Mouse (Mus musculus): ENCODE measurements around the gene Parp6.

Gene Parp6

DNA sequence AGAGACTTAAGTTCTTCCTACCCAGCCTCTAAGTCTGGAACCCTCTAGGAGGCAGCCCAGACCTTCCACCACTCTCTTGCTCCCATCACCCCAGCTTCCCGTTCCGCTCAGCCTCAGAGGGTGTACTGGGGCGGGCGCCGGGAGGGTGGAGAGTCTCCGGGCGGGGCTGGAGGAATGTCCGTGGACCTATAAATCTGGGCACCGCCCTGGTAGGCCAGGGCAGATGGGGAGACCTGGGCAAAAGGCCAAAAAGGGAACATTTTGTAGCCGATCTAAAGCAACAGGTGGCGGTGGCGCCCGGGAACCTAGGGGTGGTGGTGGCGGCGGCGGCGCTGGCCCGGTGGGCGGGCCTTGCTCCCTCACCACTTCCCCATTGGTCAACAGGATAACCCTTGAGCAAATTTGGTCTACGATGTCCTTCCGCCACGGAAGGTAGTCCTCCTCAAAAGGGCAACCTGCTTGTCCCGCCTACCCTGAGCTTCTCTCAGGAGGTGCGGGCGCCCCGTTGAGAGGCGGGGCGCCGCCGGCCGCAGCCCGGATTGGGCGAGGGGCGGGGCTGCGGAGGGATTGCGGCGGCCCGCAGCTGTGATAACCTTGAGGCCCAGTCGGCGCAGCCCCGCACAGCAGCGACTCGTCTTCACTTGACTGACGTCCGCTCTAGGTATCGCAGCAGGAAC is 39.0 kb downstream of the Parp6 start, which contains the start of gene Pkm:
Pkm (plus strand) TSS at position 411 of the 677 bp plus-strand sequence.
- DNase-seq (ENCODE audit: low read depth, low spot score), result peak; percentile 98

DNA sequence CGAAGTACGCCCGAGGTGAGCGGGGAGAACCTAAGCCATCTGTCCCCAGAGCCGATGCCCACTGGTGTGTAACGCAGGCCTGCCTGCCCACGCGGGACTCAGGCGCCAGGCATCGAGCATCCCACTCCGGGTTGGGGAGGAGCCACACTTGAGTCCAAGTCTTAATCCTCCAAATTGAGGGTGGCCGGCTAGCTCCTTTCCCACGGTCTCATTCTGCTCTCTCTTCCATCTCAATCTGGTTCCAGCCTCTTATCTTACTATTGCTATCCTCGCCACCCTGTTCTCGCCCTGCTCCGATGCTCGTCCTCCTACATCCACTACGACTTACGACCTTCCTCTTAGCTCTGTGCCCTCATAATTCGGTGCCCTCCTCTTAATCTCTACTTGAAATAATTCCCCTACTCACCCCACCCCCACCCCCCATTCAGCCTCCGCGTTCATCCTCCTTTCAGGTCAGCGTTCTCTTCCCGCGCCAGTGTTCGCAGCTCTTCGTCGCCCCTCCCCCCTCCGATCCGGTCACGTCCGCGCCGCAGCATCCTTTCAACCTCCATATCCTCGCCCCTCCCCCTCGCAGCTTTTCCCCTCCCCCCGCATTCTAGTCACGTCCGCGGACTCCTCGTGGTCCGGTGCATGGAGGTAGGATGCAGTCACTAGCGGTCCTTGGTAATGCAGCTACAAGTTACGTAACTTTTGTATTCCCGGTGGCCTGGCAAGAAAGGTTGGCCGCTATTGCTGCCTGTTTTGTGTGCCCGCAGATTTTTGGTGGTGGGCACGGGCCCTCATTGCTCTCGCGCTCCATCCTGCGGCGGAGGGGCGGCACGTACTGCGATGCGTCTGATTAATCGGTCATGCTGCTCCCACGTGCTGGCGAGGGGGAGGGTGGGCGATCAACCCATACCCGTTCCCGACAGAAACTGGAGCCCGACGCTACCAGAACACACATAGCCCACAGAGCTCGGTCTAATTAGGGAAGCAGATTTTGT is 39.8 kb downstream of the Parp6 start:
- peak; percentile 75 for DNase-seq (ENCODE audit: low read depth, low spot score)

DNA sequence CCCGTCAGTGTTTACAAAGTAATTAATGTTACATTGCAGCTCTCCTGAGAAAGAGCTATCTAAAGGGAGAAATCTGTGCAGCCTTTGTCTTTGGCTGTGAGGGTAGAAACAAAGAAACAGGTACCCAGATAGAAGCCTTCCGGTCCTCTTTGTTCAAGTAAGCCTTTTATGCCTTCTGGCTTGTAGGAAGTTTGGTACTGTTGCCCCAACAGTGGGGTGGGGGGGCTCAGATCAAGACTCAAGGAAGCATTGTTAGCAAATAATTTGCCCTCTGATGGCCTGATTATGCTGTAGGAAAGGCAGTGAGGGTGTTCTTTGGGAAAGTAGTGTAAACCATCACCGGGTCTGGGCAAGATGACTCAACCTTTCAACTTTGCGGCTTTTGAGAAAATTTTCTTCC is 41.1 kb downstream of the Parp6 start:
- DNase-seq (ENCODE audit: low read depth, low spot score), result no peak

DNA sequence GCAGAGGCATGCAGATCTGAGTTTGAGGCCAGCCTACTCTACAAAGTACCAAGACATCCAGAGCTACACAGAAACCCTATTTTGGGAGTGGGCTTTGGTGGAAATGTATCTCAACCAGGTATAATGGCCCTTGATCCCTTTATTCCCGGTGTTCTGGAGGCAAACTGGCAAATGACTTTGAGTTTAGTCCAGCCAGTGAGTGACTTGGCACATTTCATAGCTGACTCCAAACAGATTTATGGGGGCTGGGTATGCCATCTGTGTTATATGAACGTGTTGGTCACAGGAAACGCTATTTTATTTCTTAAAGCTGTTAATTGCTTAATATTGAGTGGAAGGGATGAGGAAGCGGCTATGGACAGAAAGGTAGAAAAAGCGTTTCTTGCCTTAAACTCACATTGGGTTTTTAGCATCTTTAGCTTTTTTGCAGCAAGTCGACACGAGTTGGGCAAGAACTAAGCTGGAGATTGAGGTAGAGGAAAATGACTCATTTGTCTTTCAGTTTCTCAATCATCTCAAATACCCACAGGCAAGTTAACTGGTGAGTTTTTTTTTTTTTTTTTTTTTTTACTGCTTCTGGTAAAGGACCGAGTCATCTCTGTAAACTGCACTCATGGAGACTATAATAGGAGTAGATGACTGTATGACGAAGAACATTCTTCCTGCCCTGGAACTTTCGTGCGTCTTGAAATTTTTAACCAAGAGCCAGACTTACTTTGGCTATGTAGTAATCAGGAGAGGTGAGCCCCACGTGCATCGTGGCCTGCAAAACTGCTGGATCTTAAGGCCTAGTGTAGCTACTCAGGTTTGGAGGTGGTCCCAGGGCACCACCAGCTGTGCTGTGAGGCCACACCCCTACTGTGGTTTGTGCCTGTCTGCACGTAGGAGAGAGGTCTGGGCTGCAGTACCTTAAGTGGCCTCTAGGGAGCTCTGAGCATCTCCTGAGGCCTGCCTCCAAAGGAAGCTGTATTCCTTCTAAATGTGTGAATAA is 42.2 kb downstream of the Parp6 start:
- peak; percentile 87 for DNase-seq (ENCODE audit: low read depth, low spot score)

DNA sequence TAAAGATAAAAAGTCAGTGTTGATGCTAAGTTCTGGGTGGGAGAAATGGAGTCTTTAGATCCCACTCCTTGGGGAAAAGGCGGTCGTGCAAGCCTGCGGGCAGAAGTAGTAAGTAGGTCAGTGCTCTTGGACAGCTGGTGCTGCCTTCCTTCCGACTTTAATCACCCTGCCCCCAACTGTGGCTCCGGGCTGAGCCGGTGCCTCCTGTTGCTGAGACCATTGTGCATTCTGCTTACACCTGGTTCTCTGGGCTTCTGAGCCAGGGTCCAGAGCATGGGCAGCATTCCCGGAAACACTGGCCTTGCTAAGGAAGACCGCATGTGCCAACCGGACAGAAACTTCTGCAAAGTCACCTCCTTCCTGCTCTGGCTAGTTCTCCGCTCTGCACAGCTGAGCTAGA is 43.3 kb downstream of the Parp6 start:
- no peak for DNase-seq (ENCODE audit: low read depth, low spot score)

DNA sequence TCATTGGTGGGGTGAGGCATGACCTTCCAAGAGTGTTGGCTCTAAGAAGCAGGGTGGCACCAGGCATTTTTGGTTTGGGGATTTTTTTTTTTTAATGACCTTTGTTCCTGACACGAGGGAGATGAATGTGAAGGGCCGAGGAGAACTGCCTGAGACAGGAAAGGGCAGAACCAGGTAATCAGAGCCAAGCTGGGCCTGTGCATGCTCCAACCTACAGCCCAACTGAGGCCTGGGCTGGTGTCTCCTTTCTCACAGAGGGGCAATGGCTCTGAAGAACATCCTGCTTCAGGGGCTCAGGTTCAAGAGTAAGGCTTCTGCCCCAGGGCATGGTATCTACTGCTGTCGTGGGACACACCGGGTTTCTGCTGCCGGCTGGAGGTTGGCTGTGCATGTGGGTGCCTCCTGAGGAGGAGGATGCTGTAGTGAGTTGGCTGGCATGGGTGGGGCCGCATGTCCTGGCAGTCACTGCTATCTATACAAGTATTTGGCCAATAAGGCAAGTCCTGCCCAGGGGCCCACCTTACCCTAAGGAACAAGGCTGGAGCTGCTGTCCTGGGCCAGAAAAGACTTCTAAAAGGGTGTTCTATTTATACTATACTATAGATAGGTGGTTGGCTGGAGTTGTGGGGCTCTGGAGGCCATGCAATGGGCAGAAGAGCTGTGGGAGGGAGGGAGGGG is 44.4 kb downstream of the Parp6 start:
- no peak for DNase-seq (ENCODE audit: low read depth, low spot score)

DNA sequence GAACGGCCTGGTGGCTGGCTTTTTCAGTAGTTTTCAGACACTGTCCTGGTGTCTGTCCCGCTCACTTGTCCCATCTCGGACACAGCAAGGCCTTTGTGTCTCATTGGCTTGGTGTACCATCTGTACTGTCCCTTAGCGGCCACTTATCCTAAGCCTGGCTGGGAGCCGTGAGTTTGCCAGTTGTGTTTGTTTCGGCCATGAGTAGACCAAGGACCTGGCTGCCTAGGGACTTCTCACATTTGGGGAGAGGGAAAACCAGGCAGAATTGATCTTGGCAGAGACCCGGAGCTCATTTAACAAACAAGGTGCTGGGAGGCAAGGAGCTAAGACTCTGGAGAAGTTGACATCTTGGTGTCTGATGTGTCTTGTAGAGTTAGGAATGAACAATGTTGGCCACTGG is 46.1 kb downstream of the Parp6 start:
- DNase-seq (ENCODE audit: low read depth, low spot score), result no peak

DNA sequence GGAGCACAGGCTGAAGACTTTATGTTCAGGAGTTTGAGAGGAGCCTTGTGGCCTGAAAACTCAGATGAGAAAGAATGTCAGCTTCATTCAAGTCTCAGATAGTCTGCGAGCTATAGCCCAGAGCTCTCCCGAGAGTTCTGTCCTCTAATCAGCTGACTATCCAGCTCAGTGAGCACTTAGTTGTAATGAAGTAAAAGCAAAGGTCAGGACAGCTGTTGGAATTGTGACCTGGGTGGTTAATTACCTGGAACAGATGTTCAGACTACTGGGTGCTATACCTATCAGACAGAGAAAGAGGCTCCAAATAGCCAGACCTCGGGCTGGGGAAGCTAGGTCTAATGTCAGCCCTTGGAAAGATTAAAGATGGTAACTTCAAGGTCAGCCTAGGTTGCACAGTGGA is 46.9 kb downstream of the Parp6 start:
- no peak for DNase-seq (ENCODE audit: low read depth, low spot score)

DNA sequence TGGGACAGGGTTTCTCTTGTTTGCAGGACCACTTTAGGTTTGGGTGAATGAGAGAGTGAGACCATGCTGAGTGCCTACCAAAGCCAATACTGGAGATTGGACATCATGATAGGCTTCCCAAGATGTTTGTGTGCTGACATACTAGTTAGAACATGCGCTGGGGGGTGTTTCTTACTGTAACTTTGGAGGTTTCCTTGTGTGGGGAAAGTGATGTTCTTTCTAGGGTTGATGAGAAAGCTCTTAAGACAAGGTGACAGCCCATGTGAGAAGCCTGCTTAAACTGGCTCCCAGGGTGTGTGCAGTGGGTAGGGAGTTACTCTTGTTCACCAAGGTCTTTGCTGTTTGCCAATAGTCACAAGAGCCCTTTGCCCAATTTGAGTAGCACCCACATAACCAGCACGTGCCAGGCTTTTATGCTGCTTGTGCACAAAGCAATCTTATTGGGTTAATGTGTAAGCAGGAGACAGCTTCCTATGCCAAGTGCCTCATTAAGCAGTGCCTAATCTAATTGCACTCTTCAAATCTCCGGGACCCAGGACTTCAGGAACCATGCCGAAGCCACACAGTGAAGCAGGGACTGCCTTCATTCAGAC is 47.7 kb downstream of the Parp6 start:
- DNase-seq (ENCODE audit: low read depth, low spot score), result no peak

DNA sequence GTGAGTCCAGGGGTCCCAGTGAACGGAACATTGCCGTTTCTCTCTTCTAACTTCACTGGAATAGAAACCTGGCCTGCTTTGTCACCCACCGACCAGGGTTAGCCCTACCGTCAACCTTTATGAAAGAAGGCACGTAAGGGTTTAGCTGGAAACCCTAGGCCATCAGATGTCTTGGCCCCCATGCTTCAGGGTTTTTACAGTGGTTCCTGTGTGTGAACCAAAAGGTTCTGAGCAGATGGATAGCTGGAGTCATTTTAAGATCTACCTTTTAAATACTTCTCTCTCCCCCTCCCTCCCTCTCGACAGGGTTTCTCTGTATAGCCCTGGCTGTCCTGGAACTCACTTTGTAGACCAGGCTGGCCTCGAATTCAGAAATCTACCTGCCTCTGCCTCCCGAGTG is 48.9 kb downstream of the Parp6 start:
- DNase-seq (ENCODE audit: low read depth, low spot score), result no peak

DNA sequence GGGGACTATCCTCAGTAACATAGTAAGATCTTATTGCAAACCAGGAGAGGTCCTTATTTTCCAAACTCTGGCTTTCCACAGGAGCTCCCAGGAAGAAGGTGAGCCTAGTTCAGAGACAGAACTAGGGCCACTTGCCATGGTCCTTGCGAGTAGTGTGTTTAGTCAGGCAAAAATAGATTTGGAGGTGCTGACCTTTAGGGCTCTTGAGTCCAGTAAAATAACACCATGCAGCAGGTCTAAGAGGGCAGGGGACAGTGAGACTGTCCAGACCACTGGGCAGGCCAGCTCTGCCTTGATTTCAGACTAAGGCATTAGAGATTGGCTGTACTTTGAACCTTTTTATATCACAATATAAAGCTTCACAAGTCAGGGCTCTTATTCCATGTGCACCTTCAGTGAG is 49.7 kb downstream of the Parp6 start:
- no peak for DNase-seq (ENCODE audit: low read depth, low spot score)

DNA sequence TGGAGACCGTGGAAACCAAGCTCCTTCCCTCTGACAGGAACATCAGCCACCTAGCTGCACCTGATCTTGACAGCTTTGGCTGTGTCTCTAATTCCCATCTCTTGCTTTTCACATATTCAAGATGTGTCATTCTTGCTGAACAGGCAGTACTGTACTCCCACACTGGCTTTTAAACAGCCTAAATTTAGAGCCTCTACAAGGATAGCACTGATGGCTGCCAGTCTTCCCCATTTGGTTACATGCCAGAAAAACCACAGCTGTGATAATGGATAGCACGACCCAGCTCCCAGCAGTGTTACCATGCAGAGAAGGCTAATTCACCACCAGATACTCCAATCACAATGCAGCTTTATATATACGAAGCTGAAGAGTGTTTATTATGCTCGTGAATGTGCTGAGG is 50.2 kb downstream of the Parp6 start:
- no peak for DNase-seq (ENCODE audit: low read depth, low spot score)

DNA sequence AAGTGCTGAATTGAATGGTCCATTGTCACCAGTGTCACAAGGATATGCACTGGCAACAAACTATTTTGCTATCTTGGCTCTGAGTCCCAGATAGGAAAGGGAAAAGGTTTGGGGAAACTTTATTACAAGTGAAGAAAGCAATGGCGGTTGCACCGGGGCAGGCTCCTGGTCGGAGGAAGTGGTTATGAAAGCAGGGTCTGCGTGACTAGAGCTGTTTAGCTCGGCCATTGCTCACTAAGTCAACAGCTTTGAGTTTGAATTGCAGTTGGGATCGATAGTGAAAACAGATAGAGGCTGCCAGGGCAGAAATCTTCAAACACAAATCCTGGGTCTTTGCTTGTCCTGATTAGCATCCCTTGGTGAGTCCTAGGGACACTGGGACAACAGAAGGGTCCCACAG is 50.8 kb downstream of the Parp6 start:
- no peak for DNase-seq (ENCODE audit: low read depth, low spot score)

DNA sequence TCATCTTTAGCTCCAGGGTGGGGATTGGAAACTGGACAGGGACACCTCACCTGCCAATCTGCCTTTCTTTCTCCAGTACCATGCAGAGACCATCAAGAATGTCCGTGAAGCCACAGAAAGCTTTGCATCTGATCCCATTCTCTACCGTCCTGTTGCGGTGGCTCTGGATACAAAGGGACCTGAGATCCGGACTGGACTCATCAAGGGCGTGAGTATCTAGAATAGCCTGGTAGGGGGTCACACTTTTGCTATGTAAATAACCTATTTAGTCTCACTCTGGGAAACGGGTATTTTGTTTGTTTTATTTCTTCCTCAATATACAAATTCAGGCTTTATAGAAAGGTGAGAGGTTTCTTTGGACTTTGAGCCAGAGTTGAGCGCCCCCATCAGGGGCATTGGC is 51.4 kb downstream of the Parp6 start:
- DNase-seq (ENCODE audit: low read depth, low spot score), result no peak

DNA sequence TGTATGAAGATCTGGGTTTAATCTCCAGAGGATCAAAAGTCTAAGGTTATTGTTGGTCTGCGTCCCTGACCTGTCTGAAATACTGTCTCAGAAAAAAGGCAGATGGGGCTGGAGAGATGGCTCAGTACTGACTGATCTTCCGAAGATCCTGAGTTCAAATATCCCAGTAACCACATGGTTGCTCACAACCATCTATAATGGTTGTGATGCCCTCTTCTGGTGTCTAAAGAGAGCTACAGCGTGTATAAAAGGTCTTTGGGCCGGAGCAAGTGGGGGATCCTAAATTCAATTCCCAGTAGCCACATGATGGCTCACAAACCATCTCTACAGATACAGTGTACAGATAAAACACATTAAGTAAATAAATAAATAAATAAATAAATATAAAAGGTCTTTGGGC is 52.1 kb downstream of the Parp6 start:
- no peak for DNase-seq (ENCODE audit: low read depth, low spot score)

DNA sequence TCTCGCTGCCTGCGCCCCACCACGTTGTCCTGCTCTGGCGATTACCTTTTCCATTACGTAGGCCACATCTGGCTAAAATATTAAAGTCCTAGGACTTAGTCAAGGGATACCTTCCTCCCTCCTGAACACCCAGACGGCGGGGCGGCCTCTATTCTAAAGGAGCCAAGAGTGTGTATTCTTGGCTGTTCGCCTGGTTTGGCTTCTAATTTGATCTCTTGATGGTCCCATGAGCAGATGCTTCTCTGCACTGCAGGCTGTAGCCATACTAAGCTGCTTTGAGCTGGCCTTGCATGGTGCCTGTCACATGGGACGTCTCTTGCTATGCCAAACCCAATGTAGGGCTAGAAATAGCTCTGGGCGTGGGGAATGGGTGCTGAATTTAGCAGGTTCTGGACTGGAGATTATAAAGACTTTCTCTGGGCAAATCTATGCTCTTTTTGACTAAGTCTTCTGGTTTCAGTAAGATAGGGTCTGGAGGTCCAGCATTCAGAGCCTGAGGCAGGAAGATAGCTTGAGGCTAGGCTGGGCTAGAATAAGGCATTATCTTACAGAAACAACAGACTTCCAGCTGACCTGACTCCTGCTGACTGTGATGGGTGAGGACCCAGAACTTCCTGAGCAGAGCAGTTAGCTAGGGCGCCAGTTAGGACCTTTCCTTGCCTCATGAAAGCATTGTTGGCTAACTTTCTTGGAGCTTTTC is 55.3 kb downstream of the Parp6 start:
- no peak for DNase-seq (ENCODE audit: low read depth, low spot score)

DNA sequence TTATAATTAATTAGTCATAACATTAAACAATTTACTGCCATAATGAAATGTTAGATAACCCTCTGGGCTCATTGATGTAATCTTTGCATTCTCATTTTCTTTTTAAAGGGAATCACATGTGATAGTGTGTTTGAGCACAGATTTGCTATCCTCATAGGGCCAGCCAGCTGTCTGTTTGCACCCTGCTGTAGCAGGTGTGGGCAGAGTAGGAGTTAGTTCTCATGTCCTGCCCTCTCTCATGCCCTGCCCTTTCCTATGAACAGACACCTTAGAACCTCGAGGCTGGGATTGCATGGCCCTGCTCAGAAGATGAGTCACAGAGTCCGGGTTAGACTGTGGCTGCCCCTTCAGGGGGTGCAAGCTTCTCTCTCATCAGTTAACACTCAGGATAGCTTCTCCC is 56.3 kb downstream of the Parp6 start:
- DNase-seq (ENCODE audit: low read depth, low spot score), result no peak

DNA sequence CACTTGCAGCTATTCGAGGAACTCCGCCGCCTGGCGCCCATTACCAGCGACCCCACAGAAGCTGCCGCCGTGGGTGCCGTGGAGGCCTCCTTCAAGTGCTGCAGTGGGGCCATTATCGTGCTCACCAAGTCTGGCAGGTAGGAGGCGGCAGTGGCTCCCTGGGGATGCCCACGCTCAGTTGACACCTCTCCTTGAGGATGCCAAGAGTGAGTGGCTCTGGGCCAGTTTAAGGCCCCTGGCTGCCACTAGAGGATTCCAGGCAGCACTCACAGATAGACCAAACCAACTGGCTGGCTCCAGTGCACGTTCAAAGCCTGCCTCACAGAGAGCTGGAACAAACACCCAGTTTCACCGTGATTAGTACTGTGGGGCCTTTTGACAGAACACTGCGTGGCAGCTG is 58.5 kb downstream of the Parp6 start:
- no peak for DNase-seq (ENCODE audit: low read depth, low spot score)

DNA sequence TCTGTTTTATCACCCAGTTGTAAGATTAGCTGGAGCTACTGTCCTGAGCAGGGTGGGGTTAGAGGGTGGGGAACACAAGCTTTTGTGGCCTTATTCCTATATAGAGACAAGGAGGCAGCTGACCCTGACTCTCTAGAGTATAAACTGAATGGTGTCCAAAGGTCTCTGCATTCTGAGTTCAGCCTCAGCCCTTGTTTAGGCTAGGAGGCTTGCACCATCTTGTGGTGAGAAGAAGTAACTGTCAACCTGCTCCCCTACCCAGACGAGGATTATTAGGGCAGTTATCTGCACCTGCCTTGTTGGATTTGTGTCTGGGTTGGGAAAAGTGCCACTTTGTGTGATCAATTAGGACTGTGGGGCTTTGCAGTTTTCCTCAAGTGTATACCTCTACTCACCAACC is 61.2 kb downstream of the Parp6 start:
- no peak for DNase-seq (ENCODE audit: low read depth, low spot score)

Data from WW6 (cell line).